Mouse (Mus musculus) embryonic fibroblast, embryonic 13.5 days (primary cell): ENCODE results near the gene Mast1.

Experiments
- CTCF ChIP-seq: IDR thresholded peaks from 2 replicates; pipeline ENCODE4 v1.5.1; 2011; ENCODE audit warnings: mild to moderate bottlenecking, control low read depth, low read length, moderate library complexity, borderline replicate concordance; ENCODE audit not compliant: insufficient read depth
- POLR2A ChIP-seq: IDR thresholded peaks from 2 replicates; pipeline ENCODE4 v1.6.1; 2011; ENCODE audit warnings: low read depth, mild to moderate bottlenecking, control low read depth, low read length, moderate library complexity

- no peak for TF ChIP-seq POLR2A
- no peak for TF ChIP-seq CTCF
Observed at GRCm38 (mm10) chr8:84910551-84910950, 26.6 kb downstream of the Mast1 start.
